In genomic region chr12:109010070-109010649, GRCm38 (mm10) we compare ENCODE assay signal across 20 mouse cellular contexts. TPM values are rescaled to one million over a fixed set of nuclear protein-coding genes. Genes with fewer than 3 reads are reported as not detected.
DNase-seq lines count a peak whose midpoint lies in the region; ATAC-seq and TF ChIP-seq lines count a peak whose summit lies in the region.
"Had no signal": no experiment of that assay in that cellular context is flagged by ENCODE, and none has a peak within 500 bp of the region (broad histone marks: within the 10 kb centered on the region; RNA-seq: fewer than 3 reads in every experiment).

No protein-coding gene starts in this region.

- no peak for TF ChIP-seq CTCF in midbrain, postnatal 0 days (IDR thresholded peaks at IDR 0.05)

- 35% methylated on average over 18 of the region's 18 CpGs for WGBS in forebrain, embryonic 14.5 days
- WGBS in hindbrain, embryonic 14.5 days: 40% methylated on average over 18 of the region's 18 CpGs
- 53% methylated on average over 18 of the region's 18 CpGs for WGBS in midbrain, postnatal 0 days

- H3K4me2 ChIP-seq in forebrain, embryonic 14.5 days (ENCODE audit: low read length): no peak overlapping the region
- H3K4me2 ChIP-seq in hindbrain, embryonic 14.5 days (replicated peaks): 0 out of 2 replicates have a peak overlapping the region, but pooled peaks have one; percentile 8
- H3K4me2 ChIP-seq in midbrain, postnatal 0 days (ENCODE audit: low read depth, low read length, poor library complexity, severe bottlenecking): peak overlapping the region; percentile 18; the same call in 1 of the 2 replicates
- H3K4me2 ChIP-seq: lung, embryonic 14.5 days had no signal

- no peak overlapping the region for H3K9ac ChIP-seq in forebrain, embryonic 14.5 days (ENCODE audit: low read length)
- H3K9ac ChIP-seq in hindbrain, embryonic 14.5 days: no peak overlapping the region
- no peak overlapping the region for H3K9ac ChIP-seq in midbrain, postnatal 0 days (replicated peaks; ENCODE audit: low read length, poor library complexity, severe bottlenecking)
- H3K9ac ChIP-seq: lung, embryonic 14.5 days had no signal

- H3K27ac ChIP-seq in forebrain, embryonic 14.5 days (ENCODE audit: low read depth, low read length): no peak overlapping the region
- H3K27ac ChIP-seq in hindbrain, embryonic 14.5 days: peak overlapping the region; percentile 55
- H3K27ac ChIP-seq in midbrain, postnatal 0 days (ENCODE audit: low read depth, low read length): peak overlapping the region; percentile 32
- H3K27ac ChIP-seq: macrophage had no signal

- DNase-seq in retina, postnatal 1 day: peak; percentile 27
- DNase-seq in retina, embryonic 14.5 days (ENCODE audit: low spot score): no peak
- peak; percentile 50 for DNase-seq in forebrain, embryonic 14.5 days (ENCODE audit: low spot score)
- no peak for DNase-seq in hindbrain, embryonic 14.5 days (ENCODE audit: low spot score)
- peak; percentile 51 for DNase-seq in midbrain, postnatal 0 days (ENCODE audit: low spot score)
- DNase-seq in spleen, postnatal 36 days (ENCODE audit: low spot score in 2 of 2): no peak
- DNase-seq in c-Kit-positive CD71-positive TER-119-positive erythroid progenitor cells, embryonic 14.5 days (ENCODE audit: low spot score): no peak
- DNase-seq: adrenal gland, postnatal 10 days; cerebellum, postnatal 14 days; gastrocnemius, postnatal 14 days; kidney, postnatal 14 days; layer of hippocampus, adult 9-11 months; lung, embryonic 14.5 days; thymus, postnatal 36 days had no signal

- no peaks in the 10 kb centered on the region for H3K36me3 ChIP-seq in forebrain, embryonic 14.5 days (ENCODE audit: control insufficient read depth, insufficient read depth, low read length)
- H3K36me3 ChIP-seq in hindbrain, embryonic 14.5 days (replicated peaks; ENCODE audit: control insufficient read depth, insufficient read depth): no peaks in the 10 kb centered on the region
- H3K36me3 ChIP-seq in midbrain, postnatal 0 days (ENCODE audit: insufficient read depth, low read length): no peaks in the 10 kb centered on the region

- H3K4me1 ChIP-seq in forebrain, embryonic 14.5 days (ENCODE audit: control insufficient read depth, insufficient read depth, low read length): peaks cover 5% of the 10 kb centered on the region
- H3K4me1 ChIP-seq in hindbrain, embryonic 14.5 days (replicated peaks; ENCODE audit: control insufficient read depth, insufficient read depth, low read length): peaks cover 26% of the 10 kb centered on the region
- H3K4me1 ChIP-seq in midbrain, postnatal 0 days (ENCODE audit: insufficient read depth, low read length): peaks cover 2% of the 10 kb centered on the region; the same call in 1 of the 2 replicates

- peak; percentile 71 for ATAC-seq in forebrain, embryonic 14.5 days
- peak; percentile 55 for ATAC-seq in hindbrain, embryonic 14.5 days (ENCODE audit: low FRiP score)
- ATAC-seq in midbrain, postnatal 0 days (ENCODE audit: low FRiP score): peak; percentile 73
- ATAC-seq: CD4-positive, CD25-positive, alpha-beta regulatory T cell, adult 4 months; intestine, embryonic 16.5 days had no signal

- no peak overlapping the region for H3K4me3 ChIP-seq in forebrain, embryonic 14.5 days (ENCODE audit: low read depth, low read length)
- H3K4me3 ChIP-seq in hindbrain, embryonic 14.5 days (replicated peaks; ENCODE audit: low read length): no peak overlapping the region
- no peak overlapping the region for H3K4me3 ChIP-seq in midbrain, postnatal 0 days (ENCODE audit: low read depth, low read length)
- H3K4me3 ChIP-seq: myocyte had no signal

- H3K27me3 ChIP-seq in forebrain, embryonic 14.5 days (replicated peaks; ENCODE audit: control insufficient read depth, insufficient read depth, low read length): no peaks in the 10 kb centered on the region
- H3K27me3 ChIP-seq in hindbrain, embryonic 14.5 days (ENCODE audit: control insufficient read depth, insufficient read depth, low read length): no peaks in the 10 kb centered on the region
- no peaks in the 10 kb centered on the region for H3K27me3 ChIP-seq in midbrain, postnatal 0 days (ENCODE audit: insufficient read depth, low read length)

- H3K9me3 ChIP-seq in forebrain, embryonic 14.5 days (replicated peaks; ENCODE audit: control insufficient read depth, low read length): no peaks in the 10 kb centered on the region
- H3K9me3 ChIP-seq in hindbrain, embryonic 14.5 days (ENCODE audit: control insufficient read depth, low read length): no peaks in the 10 kb centered on the region
- H3K9me3 ChIP-seq in midbrain, postnatal 0 days (ENCODE audit: low read length): no peaks in the 10 kb centered on the region

RNA-seq across cellular contexts. Expression of gene Begain, which starts 57.9 kb away (rescaled TPM):
- polyA plus RNA-seq in forebrain, embryonic 14.5 days (2014; fragmentation: Nextera tagmentation; extraction: Ambion mirVana): 16.4 and 20.4 TPM in 2 replicates
- 38.1 and 44.4 TPM in 2 replicates for polyA plus RNA-seq in hindbrain, embryonic 14.5 days (2014; fragmentation: Nextera tagmentation; extraction: Ambion mirVana)
- 78.2 and 84.2 TPM in 2 replicates for total RNA-seq in midbrain, postnatal 0 days (2014; rRNA removed)
- polyA plus RNA-seq in midbrain, postnatal 0 days (2015; fragmentation: Nextera tagmentation; extraction: Ambion mirVana): 28.4 and 31.8 TPM in 2 replicates
- total RNA-seq: liver, adult 2 months; MEL had no signal
- polyA plus RNA-seq: liver, adult 2 months; macrophage had no signal

Comparison
In these comparisons a context has a peak if more than half of its experiments do, and no peak if none do; other contexts are left out.
1. DNase-seq: peak in retina, postnatal 1 day (single experiment), forebrain, embryonic 14.5 days (single experiment) and midbrain, postnatal 0 days (single experiment); none in retina, embryonic 14.5 days (single experiment), hindbrain, embryonic 14.5 days (single experiment), spleen, postnatal 36 days (0 of 2) and c-Kit-positive CD71-positive TER-119-positive erythroid progenitor cells, embryonic 14.5 days (single experiment).
2. Peak in every context shown above with its lines, with median percentiles within 50 percentile points of each other: ATAC-seq.